Mouse (Mus musculus): ENCODE data around the gene Mrps35.

Gene Mrps35

DNA sequence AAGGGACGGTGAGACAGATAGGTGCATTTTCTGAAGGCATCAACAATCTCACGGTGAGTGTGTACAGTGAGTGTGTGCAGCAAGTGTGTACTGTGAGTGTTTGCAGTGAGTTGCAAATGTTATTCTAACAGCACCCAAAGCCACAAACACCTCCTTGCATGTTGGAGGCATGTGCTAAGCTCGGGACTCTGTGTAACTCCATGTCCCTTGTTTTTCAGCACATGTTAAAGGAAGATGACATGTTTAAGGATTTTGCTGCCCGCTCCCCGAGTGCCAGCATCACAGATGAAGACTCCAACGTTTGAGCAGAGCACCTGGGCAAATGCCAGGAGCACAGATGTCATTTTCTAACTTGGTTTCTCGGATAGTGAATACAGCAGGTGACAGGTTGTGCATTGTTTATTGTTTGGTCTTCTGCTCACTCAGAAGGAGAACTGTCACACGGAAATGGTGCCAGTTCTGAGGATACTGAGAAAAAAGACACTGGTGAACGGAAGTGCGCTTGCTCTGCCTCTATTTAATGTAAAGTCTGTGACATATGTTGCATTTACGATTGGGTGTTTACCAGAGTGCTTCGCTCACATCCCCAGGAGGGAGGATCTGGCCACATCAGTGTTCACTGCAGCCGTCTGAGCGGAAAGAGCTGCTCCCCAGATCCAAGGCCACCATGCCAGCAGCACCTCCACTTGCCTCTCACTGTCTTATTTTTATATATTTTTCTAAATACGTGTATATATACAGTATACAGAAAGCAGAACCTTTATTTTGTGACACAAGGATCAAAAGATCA is 12.3 kb upstream of the Mrps35 start:
- no peak for DNase-seq

DNA sequence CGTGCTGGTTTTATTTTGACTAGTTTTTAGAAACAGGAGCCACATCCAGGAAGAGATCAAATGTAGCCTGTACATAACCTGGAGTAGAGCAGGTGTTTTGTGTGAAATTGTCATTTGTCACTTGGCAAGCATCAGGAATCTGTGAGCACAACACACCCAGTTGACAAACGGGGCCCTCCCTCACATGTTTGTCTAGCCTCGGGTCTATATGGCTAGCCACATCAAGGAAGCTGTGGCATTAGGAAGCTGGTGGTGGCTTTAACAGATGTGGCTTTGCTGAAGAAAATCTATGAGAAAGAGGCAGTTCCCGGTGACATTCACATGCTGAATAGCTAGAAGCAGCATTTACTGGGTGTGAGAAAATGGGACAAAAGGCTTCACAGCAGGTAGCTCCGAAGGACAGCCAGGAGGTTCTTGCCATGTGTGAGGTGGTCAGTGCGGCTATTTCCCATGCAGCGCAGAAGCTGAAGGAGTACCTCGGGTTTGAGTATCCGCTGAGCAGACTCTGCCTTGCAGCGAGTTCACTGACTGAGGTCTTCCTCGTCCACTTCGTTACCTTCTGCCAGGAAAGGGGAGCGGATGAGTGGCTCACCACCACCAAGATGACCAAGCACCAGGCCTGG is 10.2 kb upstream of the Mrps35 start, which contains the start of gene Rep15:
TSS of gene Rep15 (plus strand) at position 282 of the 623 bp plus-strand sequence.
- no peak for DNase-seq

DNA sequence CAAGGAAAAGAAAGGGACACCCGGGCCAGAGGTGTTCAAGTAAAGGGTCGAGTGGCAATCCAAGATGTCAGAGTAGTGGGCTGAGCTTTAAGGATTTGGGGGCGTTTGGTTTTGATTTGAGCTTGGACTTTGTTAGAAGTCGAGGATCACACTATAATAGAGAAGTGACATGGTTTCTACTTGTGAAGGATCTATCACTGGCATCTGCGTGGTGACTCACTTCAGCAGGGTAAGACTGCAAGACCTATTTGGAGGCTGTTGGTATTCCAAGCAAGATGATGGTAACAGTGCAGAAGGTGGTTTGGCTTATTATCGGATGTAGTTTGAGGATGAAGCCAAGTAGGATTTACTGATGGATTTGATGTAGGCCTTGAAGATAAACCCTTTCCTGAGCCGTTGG is 1.1 kb downstream of the Mrps35 start:
- no peak for DNase-seq

DNA sequence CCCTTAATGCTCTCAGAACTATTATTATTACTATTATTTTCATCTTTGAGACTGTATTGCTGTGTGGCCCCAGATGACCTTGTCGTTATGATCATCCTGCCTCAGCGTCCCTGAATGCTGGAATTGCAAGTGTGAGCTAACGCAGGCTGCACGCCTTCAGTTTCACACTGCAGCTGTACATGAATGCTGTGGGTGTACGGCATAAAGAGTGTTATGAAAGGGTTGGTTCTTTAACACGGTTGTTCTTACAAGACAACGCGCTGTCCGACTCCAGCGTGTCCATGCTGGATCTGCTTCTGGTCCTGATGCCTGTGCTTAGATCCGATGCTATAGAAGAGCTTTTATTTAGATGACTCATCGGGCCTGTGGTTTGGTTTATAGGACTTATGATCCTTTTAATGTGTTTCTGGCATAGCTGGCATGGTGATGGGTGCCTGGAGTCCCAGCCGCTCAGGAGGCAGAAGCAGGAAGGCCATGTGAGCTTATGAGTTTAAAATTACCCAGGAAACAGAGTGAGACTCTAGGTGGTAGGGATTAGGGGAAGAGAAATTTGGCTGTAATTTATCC is 6.8 kb downstream of the Mrps35 start:
- no peak for DNase-seq

DNA sequence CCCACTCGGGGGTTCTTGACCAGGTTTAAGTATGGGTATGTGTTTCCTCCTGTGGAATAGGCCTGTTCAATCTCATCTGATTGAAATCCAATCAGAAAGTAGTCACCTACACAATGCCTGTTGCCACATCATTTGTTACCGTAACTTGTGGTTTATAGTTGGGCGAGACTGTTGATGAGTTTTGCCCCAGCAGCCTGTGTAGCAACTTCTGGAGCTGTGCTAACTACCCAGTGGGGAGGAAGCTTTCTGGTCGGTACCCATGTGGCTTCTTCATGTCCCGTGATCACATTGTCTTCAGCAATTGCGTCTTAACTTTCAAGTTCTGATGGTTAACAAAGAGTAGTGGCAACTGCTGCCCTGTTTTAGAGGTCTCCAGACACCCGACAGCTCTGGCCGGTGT is 9.1 kb downstream of the Mrps35 start:
- no peak for DNase-seq

DNA sequence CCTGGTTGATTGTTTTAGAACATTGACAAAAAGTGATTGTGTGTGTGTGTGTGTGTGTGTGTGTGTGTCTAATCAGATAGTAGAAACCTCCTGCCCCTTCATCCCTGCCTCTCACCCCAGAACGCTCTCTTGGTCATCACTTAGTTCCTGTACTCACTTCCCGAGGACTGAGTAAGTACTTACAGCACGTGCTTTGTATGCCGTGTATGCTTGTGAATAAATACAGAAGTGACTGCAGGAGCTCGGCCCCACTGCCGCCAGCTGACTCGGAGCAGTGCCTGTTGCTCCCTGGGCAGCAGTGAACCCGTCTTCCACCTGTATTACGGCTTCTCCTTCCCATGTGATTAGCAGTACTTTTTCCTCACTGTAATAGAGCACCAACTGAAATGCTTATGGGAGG is 9.9 kb downstream of the Mrps35 start:
- DNase-seq = no peak

DNA sequence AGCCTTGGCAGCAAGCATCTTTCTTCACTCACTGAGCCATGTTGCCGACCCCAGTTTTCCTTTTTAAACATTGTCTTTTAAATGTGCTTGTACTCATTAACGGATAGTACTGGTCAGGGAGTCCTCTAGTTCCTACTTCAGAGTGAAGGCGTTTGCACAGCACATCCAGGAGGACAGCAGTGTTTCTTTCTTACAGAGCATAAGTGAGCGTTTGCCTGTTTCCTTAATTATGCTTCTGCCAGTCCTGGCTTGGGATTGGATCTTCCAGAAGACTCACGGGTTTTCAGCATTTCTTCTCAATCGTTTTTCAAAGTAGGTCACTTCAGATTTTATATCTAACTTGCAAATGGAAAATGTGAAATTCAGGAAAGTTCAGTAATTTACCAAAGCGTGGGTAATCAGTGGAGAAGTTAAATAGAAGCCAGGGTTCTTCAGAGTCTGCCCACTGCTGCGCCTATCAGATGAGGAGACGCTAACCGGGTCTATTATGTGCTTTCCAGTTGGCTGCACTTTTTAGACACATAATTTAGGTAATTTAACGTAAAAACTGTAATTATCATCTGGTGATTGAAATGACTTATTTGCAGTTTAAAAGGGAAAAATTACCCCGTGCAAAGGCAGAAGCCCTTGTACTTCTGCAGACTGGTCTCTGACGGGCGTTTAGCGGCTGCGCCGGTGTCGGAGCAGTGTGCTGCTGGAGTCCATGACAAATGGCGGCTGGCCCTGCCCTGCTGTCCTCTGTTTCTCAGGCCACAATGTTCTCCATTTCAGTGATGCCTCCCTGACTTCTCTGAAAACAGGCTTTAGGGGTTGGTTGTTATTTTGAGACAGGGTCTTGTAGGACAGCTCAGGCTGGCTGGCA is 11.5 kb downstream of the Mrps35 start:
- DNase-seq = peak; percentile 53 to 54

DNA sequence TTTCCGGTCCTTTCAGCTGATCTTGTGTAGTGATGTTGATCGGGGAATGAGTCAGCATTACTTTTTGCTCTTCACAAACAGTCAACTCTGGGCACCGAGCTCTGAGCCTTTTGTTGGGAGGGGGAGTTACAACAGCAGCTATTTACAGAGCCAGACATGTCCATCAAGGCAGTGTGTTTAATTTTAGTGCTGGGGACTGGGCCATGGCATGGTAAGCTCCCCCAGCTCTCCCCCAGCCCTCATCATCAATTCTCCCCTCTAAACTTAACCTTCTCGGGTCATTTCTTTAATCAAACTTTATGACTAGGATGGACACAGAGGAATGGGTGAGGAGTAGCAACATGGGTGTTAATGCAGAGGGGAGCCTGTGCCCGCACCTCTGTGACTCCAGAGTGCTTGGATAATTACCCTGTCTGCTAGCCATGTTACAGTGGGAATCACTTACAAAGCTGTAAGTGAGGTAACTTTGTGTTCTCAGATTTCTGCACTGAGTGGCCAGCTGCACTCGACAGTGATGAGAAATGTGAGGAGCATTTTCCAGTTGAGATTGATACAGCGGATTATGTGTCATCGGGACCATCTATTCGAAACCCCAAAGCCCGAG is 12.9 kb downstream of the Mrps35 start:
- no peak for DNase-seq

DNA sequence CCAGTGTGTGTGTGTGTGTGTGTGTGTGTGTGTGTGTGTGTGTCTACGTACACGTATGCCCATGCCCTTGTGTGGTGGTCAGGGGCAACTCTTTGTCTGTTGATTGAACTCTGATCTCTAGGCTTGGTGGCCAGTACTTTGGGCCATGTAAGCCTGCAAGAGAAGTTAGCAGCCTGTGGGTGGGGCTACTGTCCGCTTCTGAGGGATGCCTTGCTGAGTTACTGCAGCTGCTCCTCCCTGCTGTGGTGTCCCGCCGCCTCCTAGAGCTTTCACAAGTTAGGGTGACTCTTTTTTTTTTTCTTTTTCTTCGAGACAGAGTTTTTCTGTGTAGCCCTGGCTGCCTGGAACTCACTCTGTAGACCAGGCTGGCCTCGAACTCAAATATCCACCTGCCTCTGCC is 16.8 kb downstream of the Mrps35 start:
- no peak for DNase-seq

DNA sequence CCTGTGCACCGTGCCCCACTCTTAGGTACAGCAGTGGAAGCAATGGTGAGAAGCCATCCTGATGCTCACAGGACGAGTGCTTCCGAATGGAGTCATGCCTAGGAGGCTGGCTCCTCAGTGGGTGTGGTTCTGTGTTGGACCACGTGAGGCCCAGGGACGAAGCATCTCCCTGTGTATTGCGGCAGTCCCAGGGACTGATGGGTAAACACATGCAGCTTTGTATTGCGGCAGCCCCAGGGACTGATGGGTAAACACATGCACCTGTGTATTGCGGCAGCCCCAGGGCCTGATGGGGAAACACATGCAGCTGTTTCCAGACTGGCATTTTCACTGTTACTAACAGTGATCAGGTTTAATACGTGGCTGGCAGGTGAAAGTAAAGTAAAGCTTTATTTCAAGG is 19.1 kb downstream of the Mrps35 start:
- no peak for DNase-seq

DNA sequence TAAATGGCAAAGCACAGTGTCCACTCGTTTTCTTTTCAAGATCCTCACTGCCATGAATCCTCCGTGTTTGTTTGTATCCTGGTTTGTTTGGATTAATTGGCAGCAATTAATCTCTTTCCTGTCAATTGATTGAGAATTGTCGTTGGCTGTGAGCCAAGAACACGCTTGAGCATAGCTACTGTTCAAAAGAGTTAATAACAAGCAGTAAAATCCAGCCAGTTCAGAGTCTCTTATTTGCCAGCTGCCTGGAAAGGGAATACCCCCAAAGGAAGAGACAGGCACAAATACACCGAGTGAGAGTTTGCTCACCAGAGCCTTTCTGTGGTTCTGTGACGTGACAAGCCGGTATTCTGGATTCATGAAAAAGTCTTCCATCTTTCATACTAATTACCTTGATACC is 19.5 kb downstream of the Mrps35 start:
- no peak for DNase-seq

DNA sequence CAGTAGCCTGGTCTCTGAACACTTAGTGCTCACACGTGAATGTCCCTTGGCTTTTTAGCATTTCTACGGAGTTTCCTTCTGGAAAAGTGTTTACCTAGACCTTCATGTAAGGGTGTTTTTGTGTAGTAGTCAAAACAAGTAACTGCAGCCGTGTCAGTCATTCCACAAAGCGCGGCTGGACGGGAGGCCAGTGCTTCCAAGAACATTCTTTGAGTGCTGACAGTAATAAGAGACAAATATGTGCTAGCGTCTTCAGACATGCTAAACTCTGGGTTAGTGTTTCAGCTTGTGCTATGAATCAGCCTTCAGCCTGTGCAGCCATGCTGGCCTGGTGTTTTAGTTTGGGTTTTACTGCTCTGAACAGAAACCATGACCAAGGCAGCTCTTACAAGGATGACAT is 20.1 kb downstream of the Mrps35 start:
- no peak for DNase-seq

DNA sequence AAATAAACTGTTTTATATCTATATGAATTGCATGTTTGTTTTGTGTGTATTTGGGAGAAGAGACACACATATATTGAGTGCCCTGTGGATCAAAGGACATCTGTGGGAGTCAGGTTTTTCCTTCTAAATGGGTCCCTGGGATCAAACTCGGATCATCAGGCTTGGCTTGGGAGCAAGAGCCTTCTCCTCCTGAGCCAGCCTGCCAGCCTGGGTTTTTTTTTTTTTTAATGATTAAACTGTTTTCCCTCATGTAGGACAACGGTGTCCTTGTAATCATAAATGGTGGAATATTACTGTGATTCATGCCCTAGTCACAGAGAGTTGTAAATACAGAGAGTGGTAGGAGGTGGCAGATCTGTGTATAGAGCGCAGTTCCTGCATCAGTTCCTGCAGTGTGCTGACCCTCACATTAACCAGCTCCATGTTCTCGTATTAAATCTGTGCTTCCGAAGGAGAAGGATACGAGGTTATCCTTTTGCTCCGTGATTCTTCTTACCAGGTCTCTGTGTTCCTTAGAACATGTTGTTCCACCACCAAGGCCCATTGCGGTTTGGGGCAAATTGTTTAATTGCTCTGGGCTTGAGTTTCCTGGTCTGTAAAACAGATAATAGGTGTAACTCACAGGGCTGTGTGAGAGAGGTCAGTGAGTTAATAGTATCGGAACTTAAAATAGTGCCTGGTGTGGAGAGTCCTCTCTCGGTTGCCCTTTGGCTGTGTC is 21.8 kb downstream of the Mrps35 start:
- peak; percentile 33 to 39 for DNase-seq

DNA sequence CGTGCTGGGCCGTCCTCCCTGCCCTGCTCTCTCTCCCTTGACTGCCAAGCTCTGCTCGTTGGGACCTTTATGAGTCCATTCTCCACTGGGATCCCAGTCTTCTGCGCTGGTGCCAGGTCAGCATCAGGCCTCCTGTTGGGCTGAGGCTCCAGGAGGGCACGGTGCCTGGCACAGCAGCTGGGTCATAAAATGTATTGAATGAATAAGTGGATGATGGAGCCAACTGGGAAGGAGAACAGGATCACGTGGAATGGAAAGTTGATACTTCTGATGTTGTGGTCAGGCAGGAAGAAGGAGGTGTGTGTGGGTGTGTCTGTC is 22.3 kb downstream of the Mrps35 start:
- peak; percentile 59 to 68 for DNase-seq

DNA sequence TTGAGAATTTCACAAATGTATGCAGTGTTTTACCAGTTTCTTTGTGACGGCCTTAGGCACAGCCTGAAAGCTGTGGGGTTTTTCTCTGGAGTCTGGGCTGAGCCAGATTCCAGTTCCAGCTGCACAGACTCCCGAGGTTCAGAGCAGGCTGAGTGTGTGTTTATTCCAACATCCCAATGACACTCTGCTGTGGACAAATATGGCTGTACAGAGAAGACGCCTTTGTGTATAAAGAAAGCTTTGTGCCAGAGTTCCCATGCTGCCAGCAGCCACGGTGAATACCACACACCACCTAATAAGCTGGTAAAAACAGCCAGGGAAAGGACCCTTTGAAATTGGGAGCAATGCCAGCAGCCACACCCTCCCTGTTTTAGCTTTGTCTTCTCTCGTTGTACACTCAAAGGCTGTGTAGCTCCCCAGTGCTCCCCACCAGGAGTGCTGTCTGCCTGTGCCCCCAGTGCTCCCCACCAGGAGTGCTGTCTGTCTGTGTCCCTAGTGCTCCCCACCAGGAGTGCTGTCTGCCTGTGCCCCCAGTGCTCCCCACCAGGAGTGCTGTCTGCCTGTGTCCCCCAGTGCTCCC is 33.3 kb downstream of the Mrps35 start:
- no peak for DNase-seq

DNA sequence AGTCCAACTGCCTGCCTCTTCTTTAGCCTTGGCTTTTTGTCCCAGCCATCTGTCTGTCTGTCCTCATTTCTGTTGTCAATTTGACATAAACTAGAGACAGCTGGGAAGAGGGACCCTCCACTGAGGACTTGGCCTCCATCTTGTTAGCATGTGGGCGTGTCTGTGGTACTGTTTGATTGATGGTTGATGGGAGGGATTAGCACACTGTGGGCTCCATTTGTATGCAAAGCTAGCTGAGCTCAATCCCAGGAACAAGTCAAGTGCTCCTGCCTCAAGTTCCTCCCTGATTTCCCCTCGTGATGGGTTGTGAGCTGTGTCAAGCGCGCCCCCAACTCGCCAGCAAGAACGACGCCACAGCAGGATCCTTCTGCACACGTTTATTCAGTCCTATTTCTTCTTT is 34.3 kb downstream of the Mrps35 start:
- DNase-seq = no peak

DNA sequence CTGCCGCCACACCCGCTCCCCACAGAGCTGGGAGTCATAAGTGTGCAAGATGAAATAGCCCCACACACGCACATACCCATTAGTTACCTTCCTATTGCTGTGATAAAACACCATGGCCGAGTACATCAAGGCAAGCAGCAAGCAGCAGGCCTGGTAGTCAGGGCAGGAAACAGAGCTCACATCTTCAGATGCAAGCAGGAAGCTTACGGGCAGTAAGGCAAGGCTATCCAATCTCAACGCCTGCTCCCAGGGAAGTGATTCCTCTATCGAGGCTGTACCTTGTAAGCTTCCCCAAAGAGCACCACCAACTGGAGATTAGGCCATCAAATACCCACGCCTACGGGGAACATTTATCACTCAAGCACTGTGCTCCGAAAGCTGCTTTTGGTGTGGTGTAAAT is 37.4 kb downstream of the Mrps35 start:
- no peak for DNase-seq

DNA sequence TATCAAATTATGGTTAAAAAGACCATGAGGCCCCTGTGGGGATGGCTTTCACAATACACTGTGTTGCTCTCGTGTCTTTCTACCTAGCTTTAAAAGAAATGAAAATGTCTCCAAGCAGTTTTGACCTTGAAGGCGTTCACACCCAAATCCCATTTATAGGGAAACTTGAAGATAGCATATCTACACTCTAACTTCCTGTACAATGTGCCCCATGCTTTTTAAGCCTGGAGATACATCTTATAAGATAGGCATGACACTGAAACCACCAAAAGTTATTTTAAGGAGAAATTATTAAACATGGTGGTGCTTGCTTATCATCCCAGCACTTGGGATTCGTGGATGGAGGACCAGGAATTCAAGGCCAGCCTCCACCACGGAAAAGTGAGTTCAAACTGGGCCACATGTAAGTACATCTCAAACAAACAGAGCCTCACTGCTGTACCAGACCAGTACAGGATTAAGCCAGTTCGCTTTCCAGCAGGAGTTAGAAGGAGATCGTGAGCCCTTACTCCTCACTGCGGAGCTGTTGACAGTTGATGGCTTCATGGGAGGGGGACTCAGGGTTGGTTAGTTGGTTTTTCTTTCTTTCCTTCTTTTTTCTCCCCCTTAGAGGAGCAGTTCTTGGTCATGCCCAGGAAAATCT is 43.0 kb downstream of the Mrps35 start:
- no peak for DNase-seq

DNA sequence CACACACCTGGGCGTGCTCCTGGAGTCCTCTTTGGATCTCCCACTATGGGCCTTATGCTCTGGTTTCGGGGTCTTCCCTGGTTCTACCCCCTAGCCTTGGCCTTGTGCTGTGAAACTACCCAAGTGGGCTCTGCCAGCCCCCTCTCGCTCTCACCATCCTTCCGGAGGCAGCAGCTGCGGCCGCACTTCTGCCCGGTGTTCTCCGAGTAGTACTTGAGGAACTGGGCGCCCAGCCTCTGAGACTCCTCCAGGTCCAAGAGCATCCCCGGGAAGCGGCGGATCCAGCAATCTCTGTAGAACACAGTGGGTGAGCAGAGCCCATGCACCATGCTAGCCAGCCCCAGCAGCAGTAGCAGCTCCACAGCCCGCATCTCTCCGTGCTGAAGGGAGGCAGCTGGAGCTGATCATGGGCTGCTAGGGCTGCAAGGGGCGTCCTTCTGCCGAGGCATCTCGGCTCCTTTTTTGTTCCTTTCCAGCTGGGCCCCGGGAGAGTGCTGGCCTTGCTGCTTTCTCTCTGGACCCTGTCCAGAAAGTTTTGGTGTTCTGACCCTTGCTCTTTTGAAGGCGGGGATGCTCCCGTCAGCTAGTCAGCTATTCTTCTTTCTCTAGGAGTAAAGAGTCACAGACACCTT is 44.1 kb downstream of the Mrps35 start, which contains the start of gene Mansc4:
TSS of gene Mansc4 (minus strand) at position 439 of the 632 bp plus-strand sequence.
- DNase-seq = peak; percentile 79

DNA sequence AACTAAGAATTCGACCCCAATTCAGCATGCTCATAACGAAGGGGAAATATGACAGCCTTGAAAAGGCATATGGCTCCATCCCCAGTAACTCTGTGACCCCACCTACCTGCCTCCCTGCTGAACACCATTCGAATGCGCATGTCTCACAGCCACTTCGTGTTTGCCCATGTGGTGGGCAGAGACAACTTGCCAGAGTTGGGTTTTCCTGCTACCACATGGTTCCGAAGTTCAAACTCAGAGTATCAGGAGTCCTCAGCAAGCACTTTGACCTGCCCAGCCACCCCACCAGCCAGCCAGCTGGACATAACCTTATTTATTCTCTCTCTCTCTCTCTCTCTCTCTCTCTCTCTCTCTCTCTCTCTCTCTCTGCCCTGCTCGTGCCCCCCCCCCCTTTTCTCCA is 45.2 kb downstream of the Mrps35 start:
- DNase-seq = peak; percentile 77 to 83

DNA sequence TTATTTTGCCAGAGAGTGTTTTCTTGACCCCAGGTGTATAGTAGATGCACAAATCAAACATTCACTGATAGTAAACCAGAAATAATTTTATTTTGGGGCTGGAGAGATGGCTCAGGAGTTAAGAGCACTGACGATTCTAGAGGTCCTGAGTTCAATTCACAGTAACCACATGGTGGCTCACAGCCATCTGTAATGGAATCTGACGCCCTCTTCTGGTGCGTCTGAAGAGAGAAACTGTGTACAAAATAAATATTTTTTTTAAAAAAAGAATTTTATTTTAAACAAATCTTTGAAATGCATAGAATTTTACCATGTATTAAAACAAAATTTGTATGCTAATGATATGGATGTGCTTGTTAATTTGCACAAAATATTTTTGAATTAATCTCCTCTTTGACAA is 46.0 kb downstream of the Mrps35 start:
- DNase-seq = no peak
